Mouse (Mus musculus): ENCODE data around the gene Klrg1.

Gene Klrg1

GRCm38 (mm10) chr6:122297279-122298222, 14.9 kb upstream of the Klrg1 start:
- TF ChIP-seq GATA4 (IDR thresholded peaks at IDR 0.05; ENCODE audit: insufficient replicate concordance, low read length), result no peak

DNA sequence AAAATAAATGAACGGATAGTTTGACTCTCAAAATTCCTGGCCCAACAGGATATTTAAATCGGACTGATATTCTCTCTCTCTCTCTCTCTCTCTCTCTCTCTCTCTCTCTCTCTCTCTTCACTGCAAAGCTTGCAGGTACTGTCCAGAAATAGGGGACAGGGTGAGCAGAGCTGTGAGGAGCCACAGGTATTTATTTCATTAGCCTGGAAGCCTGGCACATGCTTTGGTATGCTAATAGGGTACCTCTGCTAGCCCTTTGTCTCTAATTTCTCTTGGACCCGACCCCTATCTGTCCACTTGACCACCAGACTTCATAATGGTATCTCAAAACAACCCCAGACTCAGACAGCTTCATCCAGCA, 14.2 kb upstream of the Klrg1 start:
- no peak for TF ChIP-seq GATA4 (IDR thresholded peaks at IDR 0.05; ENCODE audit: insufficient replicate concordance, low read length)

DNA sequence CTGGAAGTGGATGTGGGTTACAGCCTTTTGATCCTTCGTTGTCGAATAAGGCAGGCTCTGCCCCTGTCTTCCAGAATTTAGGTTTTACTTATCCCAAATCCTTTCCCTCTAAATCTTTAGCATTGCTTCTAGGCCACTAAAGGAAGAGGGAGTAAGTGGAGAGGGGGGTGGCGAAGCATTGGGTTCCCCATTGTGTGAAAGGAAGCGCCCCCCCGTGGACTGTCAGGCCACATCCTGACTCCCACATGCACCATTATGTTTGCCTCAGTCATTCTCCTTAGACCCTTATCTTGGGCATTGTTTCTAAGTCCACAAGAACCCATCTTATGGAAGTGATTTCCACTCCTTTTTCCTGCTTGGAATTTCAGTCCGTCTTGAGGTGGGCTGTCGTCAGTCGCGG, 12.6 kb upstream of the Klrg1 start:
- no peak for TF ChIP-seq GATA4 (IDR thresholded peaks at IDR 0.05; ENCODE audit: insufficient replicate concordance, low read length)

DNA sequence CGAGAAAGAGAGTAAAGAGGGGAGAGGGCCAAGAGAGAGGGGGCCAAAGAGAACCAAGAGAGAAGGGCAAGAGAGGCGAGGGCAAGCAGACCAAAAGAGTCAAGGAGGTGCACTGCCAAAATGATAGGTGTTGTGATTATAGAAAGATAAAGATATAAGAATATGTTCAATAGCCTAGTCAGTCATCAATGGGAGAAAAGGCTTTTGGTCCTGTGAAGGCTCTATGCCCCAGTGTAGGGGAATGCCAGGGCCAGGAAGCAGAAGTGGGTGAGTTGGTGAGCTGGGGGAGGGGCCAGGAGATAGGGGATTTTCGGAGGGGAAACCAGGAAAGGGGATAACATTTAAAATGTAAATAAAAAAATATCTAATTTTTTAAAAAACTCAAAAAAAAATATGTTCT, 11.6 kb upstream of the Klrg1 start:
- no peak for TF ChIP-seq GATA4 (IDR thresholded peaks at IDR 0.05; ENCODE audit: insufficient replicate concordance, low read length)

DNA sequence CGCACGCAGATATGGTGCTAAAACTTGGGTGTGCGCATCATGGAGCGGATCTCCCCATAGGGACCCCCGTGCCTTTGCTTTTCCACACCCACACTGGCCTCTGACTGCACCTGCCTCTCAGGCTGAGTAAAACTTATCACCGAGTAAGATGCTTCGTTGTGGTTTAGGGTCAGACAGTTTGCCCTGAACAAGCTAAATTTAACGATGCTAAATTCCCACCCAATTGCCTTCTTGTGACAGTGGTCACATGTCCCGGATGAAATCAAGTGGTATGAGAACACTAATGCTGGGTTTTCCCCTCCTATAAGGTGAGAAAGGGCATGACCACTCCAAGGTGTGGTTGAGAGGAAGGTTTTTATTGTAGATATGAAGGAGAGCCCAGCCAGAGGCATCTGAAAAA, 11.1 kb upstream of the Klrg1 start:
- no peak for TF ChIP-seq GATA4 (IDR thresholded peaks at IDR 0.05; ENCODE audit: insufficient replicate concordance, low read length)

GRCm38 (mm10) chr6:122293121-122293520, 10.4 kb upstream of the Klrg1 start:
- TF ChIP-seq GATA4 (IDR thresholded peaks at IDR 0.05; ENCODE audit: insufficient replicate concordance, low read length), result no peak

DNA sequence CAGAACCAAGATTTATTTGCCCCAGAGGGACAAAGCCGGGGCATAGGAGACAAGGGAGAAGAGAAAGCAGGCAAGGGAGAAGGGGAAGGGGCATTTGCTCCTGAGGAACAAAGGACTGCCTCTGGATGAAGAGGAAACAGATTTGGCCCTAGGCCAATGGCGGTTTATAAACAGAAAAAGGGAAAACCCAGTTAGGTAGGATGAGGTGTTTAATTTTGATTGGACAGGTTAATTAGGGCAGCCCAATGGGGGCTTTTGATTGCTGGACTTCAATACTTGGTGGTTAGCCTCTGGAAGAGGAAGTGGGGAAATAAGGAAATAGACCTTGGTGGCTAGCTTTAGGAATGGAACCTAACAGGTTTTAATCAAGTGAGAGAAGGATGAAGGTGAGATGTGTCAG, 9.5 kb upstream of the Klrg1 start:
- TF ChIP-seq GATA4 (IDR thresholded peaks at IDR 0.05; ENCODE audit: insufficient replicate concordance, low read length), result no peak

- TF ChIP-seq GATA4 (IDR thresholded peaks at IDR 0.05; ENCODE audit: insufficient replicate concordance, low read length), result no peak
Measured at GRCm38 (mm10) chr6:122291735-122292134, 9.1 kb upstream of the Klrg1 start.

GRCm38 (mm10) chr6:122291264-122291663, 8.6 kb upstream of the Klrg1 start:
- TF ChIP-seq GATA4 (IDR thresholded peaks at IDR 0.05; ENCODE audit: insufficient replicate concordance, low read length), result no peak

DNA sequence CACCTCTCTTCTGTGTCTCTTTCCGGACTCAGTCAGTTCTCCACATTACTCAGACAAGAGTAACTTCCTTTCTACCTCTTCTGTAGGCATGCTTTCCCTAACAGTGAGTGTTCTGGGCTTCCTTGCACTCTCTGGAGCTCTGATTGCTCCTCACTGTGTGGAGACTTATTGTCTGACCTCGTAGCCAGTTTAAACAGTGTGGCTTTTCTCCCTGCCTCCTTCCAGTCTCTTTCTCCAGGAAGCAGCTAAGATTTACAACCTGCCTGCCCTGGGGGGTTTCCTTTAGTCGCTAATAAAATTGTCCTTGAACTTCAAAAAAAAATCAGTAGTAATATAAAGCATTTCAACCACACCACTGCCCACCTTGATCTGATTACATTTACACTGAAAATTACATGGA, 7.6 kb upstream of the Klrg1 start:
- TF ChIP-seq GATA4 (IDR thresholded peaks at IDR 0.05; ENCODE audit: insufficient replicate concordance, low read length), result no peak

DNA sequence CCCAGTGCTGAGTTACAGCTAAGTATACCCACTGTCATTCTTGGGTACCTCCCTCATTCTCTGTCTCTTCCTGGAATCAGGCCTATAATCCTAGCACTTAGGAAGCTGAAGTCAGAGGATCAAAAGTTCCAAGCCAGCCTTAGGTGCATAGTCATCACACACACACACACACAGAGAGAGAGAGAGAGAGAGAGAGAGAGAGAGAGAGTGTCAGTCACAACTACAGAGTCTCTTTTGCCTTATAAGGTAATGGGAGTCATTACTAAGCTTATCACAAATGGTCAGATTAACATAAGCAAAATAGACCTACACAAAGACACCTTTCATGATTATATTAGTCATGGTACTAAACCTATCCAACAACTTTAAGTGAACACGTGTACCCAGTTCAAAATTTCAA, 6.6 kb upstream of the Klrg1 start:
- TF ChIP-seq GATA4 (IDR thresholded peaks at IDR 0.05; ENCODE audit: insufficient replicate concordance, low read length), result no peak

DNA sequence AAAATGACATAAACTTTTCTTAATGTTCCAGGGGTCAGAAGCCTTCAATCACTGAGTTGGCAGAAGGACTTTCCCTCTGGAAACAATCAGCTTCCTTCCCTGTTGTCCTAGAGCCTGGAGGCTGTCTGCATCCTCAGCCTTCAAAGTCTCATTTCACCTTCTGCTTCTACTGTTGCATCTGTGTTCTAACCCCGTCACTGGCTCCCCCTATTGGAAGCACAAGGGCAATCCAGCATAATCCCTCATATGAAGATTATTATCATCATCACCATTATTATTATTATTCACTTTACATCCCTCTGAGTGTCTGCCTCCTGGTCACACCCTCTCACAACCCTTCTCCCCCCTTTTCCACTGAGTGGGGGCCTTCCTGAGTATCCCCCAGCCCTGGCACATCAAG, 5.6 kb upstream of the Klrg1 start:
- no peak for TF ChIP-seq GATA4 (IDR thresholded peaks at IDR 0.05; ENCODE audit: insufficient replicate concordance, low read length)

- TF ChIP-seq GATA4 (IDR thresholded peaks at IDR 0.05; ENCODE audit: insufficient replicate concordance, low read length), result no peak
Measured at GRCm38 (mm10) chr6:122284823-122285222, 2.1 kb upstream of the Klrg1 start.

DNA sequence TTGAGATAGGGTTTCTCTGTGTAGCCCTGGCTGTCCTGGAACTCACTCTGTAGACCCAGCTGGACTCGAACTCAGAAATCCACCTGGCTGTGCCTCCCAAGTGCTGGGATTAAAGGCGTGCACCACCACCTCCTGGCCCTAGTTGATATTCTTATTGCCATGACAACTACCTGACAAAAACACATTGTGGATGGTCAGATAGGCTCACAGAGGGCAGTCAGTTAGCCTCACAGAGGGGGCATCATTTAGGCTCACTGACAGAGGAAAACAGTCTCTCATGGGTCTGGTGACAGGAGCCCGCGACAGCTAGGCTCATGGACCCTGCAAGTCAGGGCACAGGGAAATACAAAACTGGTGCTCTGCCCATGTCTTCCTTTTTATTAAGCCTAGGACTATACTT, 1.6 kb upstream of the Klrg1 start:
- TF ChIP-seq GATA4 (IDR thresholded peaks at IDR 0.05; ENCODE audit: insufficient replicate concordance, low read length), result no peak

DNA sequence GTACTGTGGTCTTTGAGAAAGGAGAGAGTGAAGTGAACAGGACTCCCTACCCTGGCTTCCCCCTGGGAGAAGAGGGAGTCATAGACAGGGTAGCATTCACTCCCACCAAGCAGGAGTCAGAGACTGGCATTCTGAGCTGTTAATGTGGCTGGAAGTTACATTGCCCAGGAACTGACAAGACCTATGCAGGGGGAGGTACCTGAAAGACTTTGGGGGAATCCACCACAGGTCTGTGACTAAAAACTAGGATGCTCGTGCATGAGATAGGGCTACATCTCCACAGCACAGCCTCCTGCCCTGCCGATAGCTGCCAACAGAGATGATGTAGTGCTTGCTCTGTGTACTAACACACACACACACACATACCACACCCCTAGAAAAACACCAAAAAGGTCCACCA, 747 bp upstream of the Klrg1 start:
- no peak for TF ChIP-seq GATA4 (IDR thresholded peaks at IDR 0.05; ENCODE audit: insufficient replicate concordance, low read length)

DNA sequence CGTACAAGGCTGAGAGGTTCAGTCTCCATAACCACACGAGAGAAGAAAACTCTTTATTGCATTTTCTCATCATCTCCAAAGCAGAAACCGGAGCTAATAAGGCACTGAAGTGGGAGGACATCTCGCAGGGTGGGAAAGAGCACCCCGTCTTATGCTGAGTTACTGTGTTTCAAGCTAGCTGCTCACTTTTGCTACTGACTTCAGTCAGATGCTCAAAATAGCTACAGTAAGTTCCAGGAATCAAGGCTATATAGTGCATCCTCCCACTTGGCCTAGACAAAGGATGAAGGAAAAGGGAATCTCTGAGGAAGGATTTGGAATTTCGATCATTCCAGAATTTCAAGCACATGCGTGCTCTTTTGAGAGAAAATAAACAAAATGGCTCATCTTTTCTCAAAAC, 6.1 kb downstream of the Klrg1 start:
- TF ChIP-seq GATA4 (IDR thresholded peaks at IDR 0.05; ENCODE audit: insufficient replicate concordance, low read length), result no peak

GRCm38 (mm10) chr6:122274546-122274945, 8.1 kb downstream of the Klrg1 start:
- no peak for TF ChIP-seq GATA4 (IDR thresholded peaks at IDR 0.05; ENCODE audit: insufficient replicate concordance, low read length)

All from liver, adult (tissue).